Mouse (Mus musculus) Patski (cell line): ENCODE results near the gene Shisal2a. TPM values are rescaled to one million over a fixed set of nuclear protein-coding genes. Genes with fewer than 3 reads are reported as not detected.

ENCODE experiments used
- ATAC-seq: fragments of 100-300 bp; one replicate; pipeline ENCODE4 v1.8.0; 2021
- CTCF ChIA-PET: fragments of 350-600 bp; sonication (Branson Sonifier 250); formaldehyde crosslinking; loops from one replicate; lab custom pipeline; 2022; ENCODE audit warnings: inconsistent platforms; lab: Charles Lee
- POLR2A ChIA-PET: fragments of 350-600 bp; sonication (Branson Sonifier 250); formaldehyde crosslinking; loops from one replicate; lab custom pipeline; 2022; ENCODE audit warnings: antibody characterized with exemption, inconsistent platforms; lab: Charles Lee
- DNase-seq: peaks from one replicate; pipeline ENCODE4 v3.0.0-alpha.2; 2011; ENCODE audit warnings: low read depth, low spot score
- H3K27me3 ChIP-seq: fragments of 371-371 bp; one replicate; pipeline ENCODE4 v1.5.1; 2021
- CTCF ChIP-seq: fragments of 100-300 bp; IDR thresholded peaks from one replicate; pipeline ENCODE4 v1.5.1; 2021
- in situ Hi-C: fragments of 300-500 bp; cut with MboI; formaldehyde crosslinking; loops from 3 replicates; pipeline ENCODE4 v1.11.1; 2018; ENCODE audit warnings: low pct_unique_long_range_greater_than_20kb, mixed read lengths
- polyA plus RNA-seq: library from polyadenylated mRNA; unstranded; gene quantifications from one replicate; pipeline ENCODE4 v1.2.3, GENCODE M21; 2021

Gene Shisal2a
- polyA plus RNA-seq, 1 experiment from 2014 or later, result not detected

DNA sequence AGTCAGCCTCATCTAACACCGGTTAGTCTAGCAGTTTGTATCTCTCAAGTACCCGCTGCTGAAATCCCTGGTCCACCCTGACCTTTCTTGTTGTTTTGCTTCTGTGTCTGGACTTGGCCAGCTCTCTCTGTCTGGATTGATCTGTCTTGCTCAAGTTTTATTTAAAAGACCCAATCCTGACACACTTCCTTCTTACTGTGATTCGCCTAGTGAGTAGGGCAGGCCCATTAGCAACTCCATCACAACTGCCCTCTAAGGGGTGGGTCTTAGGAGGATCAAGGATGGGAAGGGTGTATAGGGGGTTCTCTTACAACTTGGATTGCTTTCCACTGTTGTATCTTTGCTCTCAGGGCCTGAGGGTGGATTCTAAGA, 22.6 kb upstream of the Shisal2a start:
- in situ Hi-C loops, result loop anchor here (10.0 kb wide), 1 partner anchor 49 kb away; the partner anchor contains the start of gene Tut4
- no peaks in the 10 kb centered on the region for H3K27me3 ChIP-seq
- ChIA-PET POLR2A (no interaction called here), CTCF (interaction anchor here (0.8 kb wide), 1 partner anchor 47 kb away, joined by 3 read pairs; no protein-coding TSS in a partner anchor)
- no peak for ATAC-seq
- no peak for DNase-seq
- TF ChIP-seq CTCF, result no peak

DNA sequence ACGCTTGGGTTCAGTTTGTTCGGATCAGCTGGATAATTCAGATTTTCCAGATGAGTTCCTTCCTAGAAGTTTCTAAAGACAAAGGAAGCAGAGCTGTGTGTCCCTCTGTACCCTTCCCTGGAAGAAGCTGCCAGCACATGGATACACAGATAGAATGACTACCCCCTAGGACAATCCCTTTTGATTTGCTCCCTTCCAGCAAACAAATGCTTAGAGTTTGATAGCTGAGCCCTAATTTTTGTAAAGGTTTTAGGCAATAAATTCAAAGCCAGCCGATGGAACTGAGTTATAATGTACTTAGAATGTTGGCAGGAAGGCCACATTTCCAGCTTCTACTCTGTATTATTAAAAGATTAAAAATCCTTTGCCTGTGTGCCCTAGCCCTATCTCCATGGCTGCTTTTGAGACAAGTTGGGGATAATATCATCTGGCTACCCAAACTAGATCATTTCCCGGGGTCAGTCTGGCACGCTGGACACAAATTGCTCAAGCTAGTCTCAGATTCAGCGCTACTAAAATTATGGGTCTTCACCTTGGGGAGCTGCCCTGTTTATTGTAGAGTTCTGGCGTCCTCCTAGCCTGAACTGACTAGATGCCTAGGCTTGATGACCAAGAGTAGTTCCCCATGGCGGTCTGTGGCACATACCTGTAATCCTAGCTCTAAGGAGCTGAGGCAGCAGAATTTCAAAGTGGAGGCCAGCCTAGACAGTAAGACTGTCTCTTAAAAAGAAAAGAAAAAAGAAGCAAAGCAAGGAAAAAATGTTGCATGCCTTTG, 20.9 kb upstream of the Shisal2a start:
- ChIA-PET CTCF (interaction anchor here (1.7 kb wide), 1 partner anchor 14 kb away, joined by 4 read pairs; no protein-coding TSS in a partner anchor), POLR2A (interaction anchor here (0.7 kb wide), 1 partner anchor 56 kb away, joined by 3 read pairs; no protein-coding TSS in a partner anchor)
- DNase-seq, result no peak
- no peaks in the 10 kb centered on the region for H3K27me3 ChIP-seq
- no peak for ATAC-seq
- TF ChIP-seq CTCF, result no peak
- in situ Hi-C loops, result loop anchor here (10.0 kb wide), 1 partner anchor 51 kb away; the partner anchor contains the start of gene Tut4

DNA sequence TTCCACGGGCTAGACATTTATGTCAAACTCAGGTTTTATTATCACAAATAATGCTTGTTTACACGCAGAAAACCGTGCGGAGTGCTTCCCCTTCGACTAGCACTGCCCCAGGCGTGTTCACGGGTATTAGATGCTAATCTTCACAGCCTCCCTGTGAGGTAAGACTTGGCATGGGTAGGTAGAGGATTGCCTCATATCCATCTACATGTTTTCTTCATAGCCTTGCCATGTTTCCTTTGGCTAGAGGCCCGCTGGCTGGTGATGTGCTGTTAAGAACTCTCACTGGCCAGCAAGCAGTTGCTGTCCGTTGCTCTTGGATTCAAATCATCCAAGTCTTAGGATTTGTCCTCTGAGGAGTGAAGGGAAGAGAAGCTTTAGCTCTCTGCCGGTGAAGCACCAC, 17.2 kb upstream of the Shisal2a start:
- CTCF ChIA-PET, result no interaction called here
- DNase-seq (peak; percentile 50), ATAC-seq (no peak)

DNA sequence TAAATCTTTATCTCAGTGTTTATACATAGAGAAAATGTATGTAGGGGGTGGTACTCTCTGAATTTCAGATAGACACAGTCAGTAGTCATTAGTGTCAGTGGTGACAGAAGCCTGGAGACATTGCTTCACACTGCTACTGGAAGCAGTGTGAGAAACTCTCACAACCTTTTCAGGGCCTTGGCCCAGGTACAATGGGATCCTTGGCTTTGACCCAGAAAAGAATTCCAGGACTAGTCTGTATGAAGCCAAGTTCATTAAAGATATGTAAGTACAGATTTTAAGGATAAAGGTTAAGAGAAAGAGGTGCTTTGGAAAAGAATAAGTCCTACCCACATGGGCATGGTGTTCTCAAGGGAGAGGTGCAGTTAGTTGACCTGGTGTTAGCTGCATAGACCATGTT, 11.1 kb upstream of the Shisal2a start:
- in situ Hi-C loops, result no loop called here
- DNase-seq, result no peak
- ATAC-seq, result no peak
- TF ChIP-seq CTCF, result no peak
- H3K27me3 ChIP-seq, result no peaks in the 10 kb centered on the region
- POLR2A ChIA-PET, result no interaction called here
- CTCF ChIA-PET, result no interaction called here

More for the DNA sequence above, 17.2 kb upstream of the Shisal2a start:
- TF ChIP-seq CTCF, result no peak
- POLR2A ChIA-PET, result no interaction called here
- in situ Hi-C loops, result loop anchor here (10.0 kb wide), 1 partner anchor 54 kb away; the partner anchor contains the start of gene Tut4
- no peaks in the 10 kb centered on the region for H3K27me3 ChIP-seq

DNA sequence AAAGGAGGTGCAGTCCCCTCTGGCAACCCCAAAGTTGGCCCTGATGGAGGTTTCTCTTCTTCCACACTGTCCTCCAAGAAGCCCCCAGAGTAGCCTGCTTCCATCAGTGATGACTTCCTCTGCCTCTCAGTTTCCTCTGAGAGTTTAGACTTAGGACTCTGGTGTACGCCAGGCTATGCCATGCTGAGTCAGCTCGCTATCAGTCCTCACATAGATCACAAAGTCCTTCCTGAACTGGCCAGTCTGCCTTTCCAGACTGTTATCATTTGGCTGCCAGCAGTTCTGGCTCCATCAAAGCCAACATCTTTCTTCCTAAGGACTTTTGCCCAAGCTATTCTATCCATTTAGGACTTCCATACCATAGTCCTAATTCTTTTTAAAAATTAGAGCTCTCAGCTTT, 9.4 kb upstream of the Shisal2a start:
- no peak for TF ChIP-seq CTCF
- ChIA-PET POLR2A (no interaction called here), CTCF (interaction anchor here (0.7 kb wide), 1 partner anchor 10 kb away, joined by 3 read pairs; no protein-coding TSS in a partner anchor)
- no peaks in the 10 kb centered on the region for H3K27me3 ChIP-seq
- ATAC-seq, result no peak
- DNase-seq, result no peak
- in situ Hi-C loops, result no loop called here

DNA sequence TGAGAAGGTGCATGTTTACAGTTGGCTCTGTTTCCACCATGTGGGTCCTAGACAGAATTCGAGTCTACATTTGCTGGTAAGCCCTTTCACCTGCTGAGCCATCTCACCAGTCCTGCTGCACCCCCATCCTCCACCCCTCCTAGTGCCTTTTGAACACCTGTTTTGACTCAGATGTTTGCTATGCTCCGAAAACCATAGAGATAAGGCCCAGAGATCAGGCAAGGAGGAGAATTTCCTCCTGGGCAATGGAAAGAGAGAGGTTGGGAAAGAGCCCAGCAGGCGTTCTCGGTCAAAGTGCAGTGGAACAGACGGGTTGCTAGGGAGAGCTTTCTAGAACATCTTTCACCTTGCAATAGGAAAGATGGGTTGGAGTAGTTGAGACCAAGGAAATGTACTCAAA, 8.0 kb upstream of the Shisal2a start:
- no peak for ATAC-seq
- no peak for DNase-seq
- in situ Hi-C loops, result no loop called here
- ChIA-PET CTCF (interaction anchor here (1.0 kb wide), 1 partner anchor 12 kb away, joined by 4 read pairs; no protein-coding TSS in a partner anchor), POLR2A (no interaction called here)
- no peaks in the 10 kb centered on the region for H3K27me3 ChIP-seq
- no peak for TF ChIP-seq CTCF

DNA sequence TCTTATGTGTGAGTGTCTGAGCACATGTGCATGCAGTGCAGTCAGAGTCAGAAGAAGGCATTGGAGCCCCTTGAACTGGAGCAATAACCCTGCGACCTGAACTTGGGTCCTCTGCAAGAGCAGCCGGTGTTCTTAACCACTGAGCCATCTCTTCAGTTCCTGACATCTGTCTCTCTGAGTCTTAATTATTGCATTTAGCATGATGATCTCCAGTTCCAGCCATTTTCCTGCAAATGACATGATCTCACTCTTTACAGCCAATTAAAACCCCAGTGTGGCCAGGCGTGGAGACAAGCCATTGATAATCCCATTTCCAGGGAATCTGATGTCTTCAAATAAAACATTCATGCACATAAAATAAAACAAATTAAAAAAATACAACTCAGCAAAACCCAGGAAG, 5.6 kb upstream of the Shisal2a start:
- H3K27me3 ChIP-seq, result no peaks in the 10 kb centered on the region
- POLR2A ChIA-PET, result no interaction called here
- CTCF ChIA-PET, result no interaction called here

DNA sequence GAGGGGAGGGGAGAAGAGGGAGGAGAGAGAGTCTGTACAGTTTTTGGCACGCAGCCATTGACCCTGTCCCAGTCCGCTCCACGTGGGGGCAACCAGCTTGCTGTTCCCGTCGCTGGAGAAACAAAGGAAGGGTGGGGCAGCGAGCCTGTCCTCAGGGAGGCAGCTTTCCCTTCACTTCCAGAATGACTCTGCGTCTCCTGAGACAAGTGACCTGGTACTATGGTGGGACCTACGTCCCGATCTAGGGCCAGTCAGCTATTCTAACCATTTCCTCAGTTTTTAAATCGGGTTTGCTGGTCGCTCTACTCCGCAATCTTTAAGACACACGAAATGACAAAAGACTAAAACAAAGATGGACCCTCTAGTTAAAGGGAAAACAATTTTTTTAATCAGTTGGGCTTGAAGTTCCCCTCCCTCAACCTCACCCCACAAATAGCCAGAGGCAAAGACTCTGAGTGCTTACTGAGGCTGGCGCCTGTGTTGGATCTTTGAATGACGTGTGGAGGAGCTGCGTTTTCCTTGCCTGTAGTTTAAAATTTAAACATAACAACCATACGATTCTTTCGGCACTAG, 4.6 kb upstream of the Shisal2a start:
- ATAC-seq (no peak), DNase-seq (no peak)
- H3K27me3 ChIP-seq, result no peaks in the 10 kb centered on the region
- CTCF ChIA-PET, result no interaction called here
- POLR2A ChIA-PET, result no interaction called here
- TF ChIP-seq CTCF, result no peak
- in situ Hi-C loops, result loop anchor here (5.0 kb wide), 1 partner anchor 45 kb away; no protein-coding TSS in a partner anchor

More for the DNA sequence above, 5.6 kb upstream of the Shisal2a start:
- no peak for TF ChIP-seq CTCF
- in situ Hi-C loops, result loop anchor here (5.0 kb wide), 1 partner anchor 44 kb away; no protein-coding TSS in a partner anchor
- ATAC-seq, result no peak
- DNase-seq, result no peak

DNA sequence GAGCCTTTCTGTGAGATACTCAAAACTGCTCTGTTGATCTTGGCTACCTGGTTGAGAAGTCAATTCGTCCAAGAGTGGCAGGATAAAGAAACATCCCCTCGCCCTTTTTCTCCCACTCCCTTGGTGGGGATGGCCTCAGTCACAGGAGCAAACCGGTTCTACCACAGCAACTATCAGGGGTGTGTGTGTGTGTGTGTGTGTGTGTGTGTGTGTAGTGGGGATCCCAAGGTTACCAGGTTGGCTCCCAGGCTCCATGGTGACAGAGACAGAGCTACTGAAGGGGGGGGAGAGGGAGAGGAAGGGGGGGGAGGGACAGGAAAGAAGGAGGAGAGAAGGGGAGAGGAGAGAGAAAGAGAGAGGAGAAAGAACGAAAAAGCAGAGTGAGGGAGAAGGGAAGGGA, 4.0 kb upstream of the Shisal2a start:
- CTCF ChIA-PET, result no interaction called here
- no peak for TF ChIP-seq CTCF
- no peak for ATAC-seq
- no peak for DNase-seq
- in situ Hi-C loops, result loop anchor here (5.0 kb wide), 1 partner anchor 45 kb away; no protein-coding TSS in a partner anchor
- no peaks in the 10 kb centered on the region for H3K27me3 ChIP-seq
- POLR2A ChIA-PET, result no interaction called here

DNA sequence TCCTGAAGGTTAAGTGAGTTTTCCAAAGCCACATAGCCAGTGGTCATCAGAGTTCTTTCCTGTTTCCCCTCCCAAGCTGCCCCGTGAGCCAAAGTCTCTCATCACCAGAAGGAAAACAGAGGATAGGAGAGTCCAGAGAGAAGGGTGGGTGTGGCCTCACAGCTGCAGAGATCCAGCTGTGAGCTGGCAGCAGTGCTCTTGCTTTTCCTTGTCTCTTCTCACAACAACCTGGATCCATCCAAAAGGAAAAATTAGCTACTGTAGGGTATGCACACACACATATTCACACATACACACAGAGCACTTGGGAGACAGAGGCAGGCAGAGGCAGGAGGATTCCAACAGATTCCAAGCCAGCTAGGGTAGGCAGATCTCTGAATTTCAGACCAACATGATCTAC, 2.9 kb upstream of the Shisal2a start:
- ChIA-PET POLR2A (no interaction called here), CTCF (no interaction called here)
- in situ Hi-C loops, result loop anchor here (5.0 kb wide), 1 partner anchor 46 kb away; no protein-coding TSS in a partner anchor
- H3K27me3 ChIP-seq, result no peaks in the 10 kb centered on the region
- no peak for TF ChIP-seq CTCF
- ATAC-seq, result no peak
- DNase-seq, result no peak

DNA sequence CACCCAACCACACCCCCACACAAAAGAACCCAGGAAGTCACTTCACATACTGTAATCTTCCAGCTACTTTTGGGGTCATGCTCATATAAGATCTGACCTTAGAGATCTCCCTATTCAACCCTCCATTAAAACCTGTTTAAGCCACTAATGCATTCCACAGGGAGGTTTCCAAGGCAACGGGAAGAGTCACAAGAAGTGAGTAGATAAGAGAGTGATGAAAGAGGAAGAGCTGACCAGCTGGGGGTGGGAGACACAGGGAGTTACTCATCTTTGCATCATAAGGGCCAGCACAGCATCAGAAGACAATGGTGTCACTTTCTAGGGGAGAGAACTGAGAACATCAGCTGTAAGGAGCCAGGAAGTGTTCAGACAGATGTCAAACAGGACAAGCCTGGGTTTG, 3.0 kb downstream of the Shisal2a start:
- POLR2A ChIA-PET, result interaction anchor here (1.2 kb wide), 1 partner anchor 11 kb away, joined by 5 read pairs; no protein-coding TSS in a partner anchor
- no peak for DNase-seq
- in situ Hi-C loops, result no loop called here
- H3K27me3 ChIP-seq, result no peaks in the 10 kb centered on the region
- CTCF ChIA-PET, result no interaction called here
- TF ChIP-seq CTCF, result no peak
- ATAC-seq, result no peak
